Mouse (Mus musculus): ENCODE measurements around the gene Sfxn5. TPM values are rescaled to one million over a fixed set of nuclear protein-coding genes. Genes with fewer than 3 reads are reported as not detected.

Sfxn5 gene
- polyA plus RNA-seq, 1 experiment from 2014 or later, result 7.2 TPM

DNA sequence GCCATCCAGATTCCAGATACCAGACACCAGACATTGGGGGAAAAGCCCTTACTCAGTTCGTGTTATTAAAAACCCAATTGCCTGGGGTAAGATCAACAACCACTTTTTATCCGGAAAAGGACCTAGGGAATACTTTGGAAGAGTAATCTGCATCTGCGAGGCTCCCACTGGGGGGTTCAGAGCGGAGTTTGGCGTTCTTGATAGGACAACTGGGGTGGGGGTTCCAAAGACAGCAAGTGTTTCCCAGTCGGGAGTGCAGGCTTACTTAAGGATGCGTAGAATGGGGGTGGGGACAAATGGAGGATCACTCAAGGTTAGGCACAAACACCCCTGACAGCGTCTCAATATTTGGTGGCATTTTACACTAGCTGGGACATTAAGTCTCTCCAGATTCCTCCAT, 1.5 kb downstream of the Sfxn5 start:
- 0 out of 2 replicates have a peak, but pooled peaks cover 1% of the 10 kb centered on the region for H3K36me3 ChIP-seq
- H3K27ac ChIP-seq, result no peak overlapping the region
- peaks cover 11% of the 10 kb centered on the region; the same call in 1 of the 2 replicates for H3K27me3 ChIP-seq
- no peak for ATAC-seq (ENCODE audit: insufficient number of reproducible peaks, insufficient read depth, low FRiP score, low TSS enrichment)
- 0 out of 2 replicates have a peak, but pooled peaks cover 6% of the 10 kb centered on the region for H3K4me1 ChIP-seq
- no peaks in the 10 kb centered on the region for H3K9me3 ChIP-seq
- no peak overlapping the region for H3K9ac ChIP-seq
- peak overlapping the region; percentile 57; the same call in 1 of the 2 replicates for H3K4me3 ChIP-seq
- H3K4me2 ChIP-seq (replicated peaks), result peak overlapping the region; percentile 95
- 12% methylated on average over 8 of the region's 8 CpGs for WGBS

DNA sequence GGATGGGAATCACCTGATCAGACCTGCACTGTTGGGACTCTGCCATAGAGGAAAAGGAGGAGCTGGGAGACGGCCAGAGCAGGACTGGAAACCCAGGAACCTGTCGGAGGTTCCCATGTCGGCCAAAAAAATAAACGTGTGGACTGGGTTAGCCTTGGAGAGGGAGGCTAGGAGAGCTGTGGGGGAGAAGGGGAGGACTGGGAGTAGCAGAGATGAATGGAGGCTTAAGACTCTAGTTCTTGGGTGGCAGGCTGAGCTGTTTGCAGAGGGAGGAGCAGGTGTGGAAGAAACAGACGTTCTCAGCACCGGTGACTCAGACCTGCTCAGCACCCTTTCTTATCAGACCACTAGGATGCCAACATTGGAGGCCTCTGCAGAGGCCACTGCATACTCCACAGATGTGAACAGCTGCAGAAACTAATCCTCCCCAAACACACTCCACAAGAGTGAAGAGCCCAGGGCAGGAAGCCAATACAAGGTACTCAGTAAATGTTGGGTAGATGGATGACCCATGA, 1.9 kb downstream of the Sfxn5 start:
- no peak overlapping the region for H3K4me3 ChIP-seq
- H3K27me3 ChIP-seq, result peaks cover 10% of the 10 kb centered on the region; the same call in 1 of the 2 replicates
- H3K9ac ChIP-seq, result no peak overlapping the region
- no peak overlapping the region for H3K27ac ChIP-seq
- H3K4me2 ChIP-seq (replicated peaks), result peak overlapping the region; percentile 95; the same call in 1 of the 2 replicates
- WGBS, result 45% methylated on average over 6 of the region's 6 CpGs
- 0 out of 2 replicates have a peak, but pooled peaks cover 6% of the 10 kb centered on the region for H3K4me1 ChIP-seq
- no peak for ATAC-seq (ENCODE audit: insufficient number of reproducible peaks, insufficient read depth, low FRiP score, low TSS enrichment)
- no peaks in the 10 kb centered on the region for H3K9me3 ChIP-seq
- H3K36me3 ChIP-seq, result no peaks in the 10 kb centered on the region

DNA sequence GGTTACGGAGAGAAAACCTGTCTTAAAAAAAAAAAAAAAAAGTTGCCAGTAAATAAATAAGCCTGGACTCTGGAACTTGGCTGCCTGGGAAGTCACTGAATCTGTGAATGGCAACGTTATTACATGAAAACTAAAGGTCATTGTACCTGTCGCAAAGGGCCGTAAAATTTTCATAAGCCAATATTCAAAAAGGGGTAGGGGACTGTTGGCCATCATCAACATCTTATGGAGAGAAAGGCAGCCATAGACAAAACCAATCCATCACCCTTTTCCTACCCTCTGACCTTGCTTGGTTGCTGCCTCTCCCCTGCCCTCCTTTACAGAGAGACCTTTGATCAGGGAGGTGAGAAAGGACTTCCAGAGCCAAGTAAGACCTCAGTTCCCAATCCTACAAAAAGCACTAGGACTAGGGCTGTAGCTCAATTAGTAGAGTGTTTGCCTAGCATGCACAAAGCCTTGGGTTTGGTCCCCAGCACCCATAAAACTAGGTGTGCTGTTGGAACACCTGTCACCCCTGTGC, 3.5 kb downstream of the Sfxn5 start:
- Histone ChIP-seq H3K4me2 (replicated peaks) (no peak overlapping the region), H3K4me1 (0 out of 2 replicates have a peak, but pooled peaks cover 10% of the 10 kb centered on the region), H3K36me3 (no peaks in the 10 kb centered on the region), H3K9me3 (no peaks in the 10 kb centered on the region), H3K27ac (no peak overlapping the region), H3K9ac (no peak overlapping the region), H3K4me3 (no peak overlapping the region), H3K27me3 (peaks cover 6% of the 10 kb centered on the region; the same call in 1 of the 2 replicates)
- ATAC-seq (ENCODE audit: insufficient number of reproducible peaks, insufficient read depth, low FRiP score, low TSS enrichment), result no peak
- 91% methylated on average over 4 of the region's 4 CpGs for WGBS

DNA sequence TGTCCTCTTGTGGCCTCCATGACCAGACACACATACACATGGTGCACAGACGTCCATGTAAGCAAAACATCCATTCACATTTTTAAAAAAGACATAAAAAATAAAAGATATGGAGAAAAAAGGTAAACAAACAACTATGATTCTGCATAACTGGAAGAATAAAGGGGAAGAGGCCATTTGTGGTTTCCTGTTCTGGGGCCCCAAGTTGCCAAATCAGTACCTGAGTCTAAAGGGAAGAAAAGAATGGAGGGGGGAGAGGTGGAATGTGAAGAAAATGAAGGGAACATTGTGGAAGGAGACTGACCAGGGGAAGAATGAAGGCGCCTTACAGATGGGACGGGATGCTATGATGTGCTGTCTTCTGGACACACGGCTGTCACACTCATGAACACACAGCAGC, 6.7 kb downstream of the Sfxn5 start:
- WGBS, result 83% methylated on average over 4 of the region's 4 CpGs
- Histone ChIP-seq H3K9me3 (no peaks in the 10 kb centered on the region), H3K9ac (no peak overlapping the region), H3K27me3 (peaks cover 6% of the 10 kb centered on the region; the same call in 1 of the 2 replicates), H3K4me1 (peaks cover 4% of the 10 kb centered on the region; the same call in 1 of the 2 replicates), H3K27ac (no peak overlapping the region), H3K4me2 (replicated peaks) (no peak overlapping the region), H3K4me3 (no peak overlapping the region), H3K36me3 (no peaks in the 10 kb centered on the region)
- ATAC-seq (ENCODE audit: insufficient number of reproducible peaks, insufficient read depth, low FRiP score, low TSS enrichment), result no peak

DNA sequence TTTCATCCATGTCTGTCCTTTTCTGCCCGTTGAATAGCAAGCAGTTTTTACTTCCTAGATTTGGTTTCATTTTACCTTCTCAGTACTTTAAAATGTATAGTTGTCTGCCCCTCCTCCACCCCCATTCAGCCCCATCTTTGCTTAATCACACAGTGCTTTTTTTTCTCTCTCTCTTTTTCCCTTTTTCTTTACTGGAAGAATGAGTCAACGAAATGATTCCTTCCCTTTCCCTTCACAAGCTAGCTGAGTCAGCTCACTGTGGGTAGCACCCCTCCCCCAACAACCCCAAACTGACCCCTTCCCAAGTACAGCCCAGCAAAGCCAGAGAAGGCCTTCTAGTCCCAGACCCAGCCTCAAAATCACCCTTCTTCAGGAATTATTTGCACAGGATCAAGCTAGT, 8.1 kb downstream of the Sfxn5 start:
- Histone ChIP-seq H3K4me2 (replicated peaks) (no peak overlapping the region), H3K9me3 (no peaks in the 10 kb centered on the region), H3K4me1 (peaks cover 4% of the 10 kb centered on the region; the same call in 1 of the 2 replicates), H3K27me3 (no peaks in the 10 kb centered on the region), H3K9ac (no peak overlapping the region), H3K36me3 (no peaks in the 10 kb centered on the region), H3K4me3 (no peak overlapping the region), H3K27ac (0 out of 2 replicates have a peak overlapping the region, but pooled peaks have one; percentile 2)
- 24% methylated on average over 2 of the region's 2 CpGs for WGBS
- no peak for ATAC-seq (ENCODE audit: insufficient number of reproducible peaks, insufficient read depth, low FRiP score, low TSS enrichment)

DNA sequence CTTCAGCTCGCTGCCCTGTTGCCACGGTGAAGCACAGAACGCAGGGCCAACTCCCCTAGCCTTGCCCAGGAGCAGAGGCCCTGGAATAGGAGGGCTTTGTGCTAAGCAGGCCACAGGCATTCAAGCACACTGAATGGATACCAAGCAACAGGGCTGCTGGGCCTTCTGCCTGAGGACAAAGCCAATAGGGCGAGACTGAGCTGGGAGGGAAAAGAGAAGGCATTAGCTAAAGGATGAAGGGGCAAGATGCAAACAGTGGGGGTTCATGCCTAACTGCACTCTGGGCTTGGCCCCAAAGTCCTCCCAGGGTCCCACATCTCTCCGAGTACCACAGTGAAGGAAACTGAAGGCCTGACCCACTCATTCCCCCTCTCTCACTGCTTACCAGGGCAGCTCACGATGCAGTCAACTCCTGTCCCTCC, 12.8 kb downstream of the Sfxn5 start:
- WGBS, result 56% methylated on average over 6 of the region's 6 CpGs
- no peaks in the 10 kb centered on the region for H3K36me3 ChIP-seq
- no peaks in the 10 kb centered on the region for H3K27me3 ChIP-seq
- H3K27ac ChIP-seq, result no peak overlapping the region
- H3K4me2 ChIP-seq (replicated peaks), result no peak overlapping the region
- no peak for ATAC-seq (ENCODE audit: insufficient number of reproducible peaks, insufficient read depth, low FRiP score, low TSS enrichment)
- H3K4me1 ChIP-seq, result peaks cover 3% of the 10 kb centered on the region; the same call in 1 of the 2 replicates
- no peak overlapping the region for H3K4me3 ChIP-seq
- no peak overlapping the region for H3K9ac ChIP-seq
- H3K9me3 ChIP-seq, result no peaks in the 10 kb centered on the region

DNA sequence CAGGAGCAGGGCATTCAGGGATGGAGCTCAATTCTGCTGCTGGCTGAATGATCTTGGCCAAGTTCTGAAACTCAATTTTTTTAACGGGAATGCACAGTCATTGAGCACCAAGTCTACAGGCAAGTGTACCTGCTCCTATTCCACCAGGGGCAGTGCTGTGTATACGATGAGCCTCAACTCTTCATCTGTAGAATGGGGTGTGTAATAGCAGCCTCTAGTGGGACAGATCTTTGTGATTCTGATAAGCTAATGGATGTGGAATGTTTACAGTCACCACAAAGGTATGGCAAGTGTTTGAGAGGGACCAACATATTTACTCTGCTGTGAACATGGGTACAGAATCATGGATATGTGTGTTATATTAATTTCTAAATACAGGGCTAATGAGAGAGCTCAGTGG, 17.0 kb downstream of the Sfxn5 start:
- Histone ChIP-seq H3K36me3 (no peaks in the 10 kb centered on the region), H3K4me2 (replicated peaks) (no peak overlapping the region), H3K27me3 (no peaks in the 10 kb centered on the region), H3K4me1 (peaks cover 6% of the 10 kb centered on the region; the same call in 1 of the 2 replicates), H3K9ac (no peak overlapping the region), H3K9me3 (no peaks in the 10 kb centered on the region), H3K4me3 (no peak overlapping the region), H3K27ac (no peak overlapping the region)
- WGBS, result 91% methylated on average over 2 of the region's 2 CpGs
- no peak for ATAC-seq (ENCODE audit: insufficient number of reproducible peaks, insufficient read depth, low FRiP score, low TSS enrichment)

DNA sequence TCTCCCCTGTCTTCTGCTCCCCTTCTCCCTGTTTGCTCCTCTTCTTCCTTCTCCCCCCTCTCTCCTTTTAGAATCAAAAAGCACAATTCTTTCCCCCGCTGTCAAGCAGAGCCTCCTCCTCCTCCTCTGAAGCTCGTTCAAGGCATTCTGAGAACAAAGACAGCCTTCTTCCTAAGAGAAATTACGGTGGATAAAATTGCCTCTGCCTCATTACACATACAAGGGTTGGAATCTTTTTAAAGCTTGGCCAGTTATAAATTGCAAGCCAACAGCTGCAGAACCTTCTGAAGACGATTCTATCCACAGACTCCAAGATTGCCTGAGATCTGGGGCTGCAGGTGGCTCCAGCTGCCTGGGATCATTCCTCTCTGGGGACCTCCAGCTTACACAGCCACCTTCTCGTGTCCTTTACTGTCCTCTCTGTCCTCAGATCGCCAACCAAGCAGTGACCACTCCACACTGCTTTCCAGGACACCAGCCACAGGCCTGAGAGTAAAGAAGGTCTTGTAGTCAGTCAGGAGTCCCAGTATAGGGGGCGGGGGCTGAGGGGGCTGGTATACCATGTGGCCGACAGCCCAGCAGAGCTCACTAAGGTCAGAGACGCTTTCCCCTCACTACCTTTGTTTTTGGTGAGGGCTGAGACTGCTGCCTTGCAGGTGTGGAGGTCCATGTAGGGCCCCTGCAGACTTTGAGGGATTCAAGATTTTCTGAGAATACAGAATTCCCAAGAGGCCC, 19.0 kb downstream of the Sfxn5 start:
- H3K4me2 ChIP-seq (replicated peaks), result no peak overlapping the region
- 32% methylated on average over 9 of the region's 9 CpGs for WGBS

DNA sequence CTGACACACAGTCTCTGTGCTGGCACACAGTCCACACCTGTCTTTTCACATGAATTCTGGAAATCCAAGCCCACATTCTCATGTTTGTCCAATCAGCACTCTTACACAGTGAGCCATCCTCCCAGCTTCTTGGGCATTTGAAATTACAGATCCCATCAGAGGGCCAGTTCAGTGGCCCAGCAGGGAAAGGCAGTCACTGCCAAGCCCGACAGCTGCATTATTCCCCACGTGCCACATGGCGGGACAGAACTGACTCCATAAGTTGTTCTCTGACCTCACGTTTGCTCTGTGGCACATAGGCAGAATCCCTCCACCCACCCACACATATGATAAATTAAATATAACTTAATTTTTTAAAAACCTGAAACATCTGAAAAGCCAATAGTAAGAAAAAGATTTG, 25.3 kb downstream of the Sfxn5 start:
- no peak for ATAC-seq (ENCODE audit: insufficient number of reproducible peaks, insufficient read depth, low FRiP score, low TSS enrichment)
- Histone ChIP-seq H3K4me2 (replicated peaks) (no peak overlapping the region), H3K9ac (no peak overlapping the region), H3K27me3 (no peaks in the 10 kb centered on the region), H3K4me1 (no peaks in the 10 kb centered on the region), H3K4me3 (no peak overlapping the region), H3K9me3 (no peaks in the 10 kb centered on the region), H3K27ac (no peak overlapping the region), H3K36me3 (no peaks in the 10 kb centered on the region)
- WGBS, result 84% methylated on average over 4 of the region's 4 CpGs

More for the DNA sequence above, 19.0 kb downstream of the Sfxn5 start:
- H3K36me3 ChIP-seq, result no peaks in the 10 kb centered on the region
- ATAC-seq (ENCODE audit: insufficient number of reproducible peaks, insufficient read depth, low FRiP score, low TSS enrichment), result no peak
- H3K4me3 ChIP-seq, result no peak overlapping the region
- peaks cover 6% of the 10 kb centered on the region; the same call in 1 of the 2 replicates for H3K4me1 ChIP-seq
- no peak overlapping the region; the same call in 1 of the 2 replicates for H3K9ac ChIP-seq
- H3K9me3 ChIP-seq, result no peaks in the 10 kb centered on the region
- no peaks in the 10 kb centered on the region for H3K27me3 ChIP-seq
- 0 out of 2 replicates have a peak overlapping the region, but pooled peaks have one; percentile 7 for H3K27ac ChIP-seq

DNA sequence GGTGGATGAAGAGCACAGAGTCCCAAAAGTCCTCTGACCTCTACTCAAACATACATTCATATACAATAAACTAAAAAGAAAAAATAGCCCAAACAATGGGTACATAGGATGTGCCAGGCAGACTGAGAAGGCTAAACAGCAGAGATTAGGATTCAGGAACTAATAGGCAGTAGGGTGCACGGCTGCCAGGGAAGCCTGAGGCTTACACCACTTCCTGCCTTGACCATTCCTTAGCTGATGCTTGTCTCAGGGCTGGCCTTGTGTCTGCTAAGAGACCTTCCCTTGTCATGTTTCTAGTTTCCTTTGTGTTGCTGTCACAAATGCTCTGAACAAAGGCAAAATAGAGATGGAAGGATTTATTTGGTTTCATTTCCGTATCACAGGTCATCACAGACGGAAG, 26.8 kb downstream of the Sfxn5 start:
- Histone ChIP-seq H3K27me3 (no peaks in the 10 kb centered on the region), H3K4me2 (replicated peaks) (no peak overlapping the region), H3K4me3 (no peak overlapping the region), H3K36me3 (no peaks in the 10 kb centered on the region), H3K27ac (no peak overlapping the region), H3K4me1 (no peaks in the 10 kb centered on the region), H3K9me3 (no peaks in the 10 kb centered on the region), H3K9ac (no peak overlapping the region)
- ATAC-seq (ENCODE audit: insufficient number of reproducible peaks, insufficient read depth, low FRiP score, low TSS enrichment), result no peak
- WGBS, result 81% methylated on average over 3 of the region's 3 CpGs

DNA sequence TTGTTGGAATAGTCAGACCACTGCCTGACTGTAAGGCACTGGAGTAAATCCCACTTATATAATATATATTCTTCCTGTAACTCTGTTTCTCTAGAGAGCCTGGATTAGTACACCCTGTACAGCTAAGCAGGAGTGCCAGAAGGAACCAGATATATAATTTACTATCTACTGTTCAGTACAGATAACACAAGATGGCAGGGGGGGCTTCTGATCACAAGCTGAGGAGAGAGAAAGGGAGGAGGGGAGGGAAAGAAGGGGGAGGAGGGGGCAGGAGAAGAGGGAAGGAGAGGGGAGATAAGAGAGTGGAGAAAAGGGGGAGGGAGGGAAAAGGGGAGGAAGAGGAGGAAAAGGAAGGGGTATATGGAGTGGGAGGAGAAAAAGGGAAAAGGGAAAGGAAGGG, 27.4 kb downstream of the Sfxn5 start:
- H3K4me3 ChIP-seq, result no peak overlapping the region
- no peaks in the 10 kb centered on the region for H3K9me3 ChIP-seq
- ATAC-seq (ENCODE audit: insufficient number of reproducible peaks, insufficient read depth, low FRiP score, low TSS enrichment), result no peak
- H3K27ac ChIP-seq, result no peak overlapping the region
- no peaks in the 10 kb centered on the region for H3K4me1 ChIP-seq
- no peak overlapping the region for H3K4me2 ChIP-seq (replicated peaks)
- H3K9ac ChIP-seq, result no peak overlapping the region
- H3K27me3 ChIP-seq, result no peaks in the 10 kb centered on the region
- H3K36me3 ChIP-seq, result no peaks in the 10 kb centered on the region

DNA sequence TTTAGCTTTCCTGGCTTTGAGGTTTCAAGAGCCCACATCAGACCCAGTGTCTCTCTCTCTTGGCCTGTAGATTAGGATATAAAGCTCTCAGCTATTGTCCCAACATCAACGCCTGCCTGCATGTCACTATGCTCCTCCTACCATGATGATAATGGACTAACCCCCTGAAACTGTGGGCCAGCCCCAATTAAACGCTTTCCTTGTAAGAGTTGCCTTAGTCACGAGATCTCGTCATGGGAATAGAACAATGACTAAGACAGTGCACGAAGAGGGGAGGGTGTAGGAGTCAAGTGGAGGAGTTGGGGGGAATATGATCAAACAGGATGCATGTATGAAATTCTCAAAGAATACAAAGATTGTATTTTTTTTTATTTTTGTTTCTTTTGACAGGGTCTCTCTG, 28.3 kb downstream of the Sfxn5 start:
- Histone ChIP-seq H3K36me3 (no peaks in the 10 kb centered on the region), H3K9me3 (no peaks in the 10 kb centered on the region), H3K4me1 (no peaks in the 10 kb centered on the region), H3K27me3 (no peaks in the 10 kb centered on the region), H3K9ac (no peak overlapping the region), H3K4me3 (no peak overlapping the region), H3K27ac (no peak overlapping the region), H3K4me2 (replicated peaks) (no peak overlapping the region)
- ATAC-seq (ENCODE audit: insufficient number of reproducible peaks, insufficient read depth, low FRiP score, low TSS enrichment), result no peak
- WGBS, result 84% methylated on average over 5 of the region's 5 CpGs
